Mouse (Mus musculus) adrenal gland, adult (tissue): ENCODE data around the gene Atg4b.

ENCODE experiments used
- DNase-seq, 2 experiments: peaks; one replicate each; pipeline ENCODE4 v3.0.0; 2022 to 2023; ENCODE audit warnings: low spot score in 1 of 2; ENCODE audit not compliant: inconsistent age in 2 of 2

The Atg4b gene

DNA sequence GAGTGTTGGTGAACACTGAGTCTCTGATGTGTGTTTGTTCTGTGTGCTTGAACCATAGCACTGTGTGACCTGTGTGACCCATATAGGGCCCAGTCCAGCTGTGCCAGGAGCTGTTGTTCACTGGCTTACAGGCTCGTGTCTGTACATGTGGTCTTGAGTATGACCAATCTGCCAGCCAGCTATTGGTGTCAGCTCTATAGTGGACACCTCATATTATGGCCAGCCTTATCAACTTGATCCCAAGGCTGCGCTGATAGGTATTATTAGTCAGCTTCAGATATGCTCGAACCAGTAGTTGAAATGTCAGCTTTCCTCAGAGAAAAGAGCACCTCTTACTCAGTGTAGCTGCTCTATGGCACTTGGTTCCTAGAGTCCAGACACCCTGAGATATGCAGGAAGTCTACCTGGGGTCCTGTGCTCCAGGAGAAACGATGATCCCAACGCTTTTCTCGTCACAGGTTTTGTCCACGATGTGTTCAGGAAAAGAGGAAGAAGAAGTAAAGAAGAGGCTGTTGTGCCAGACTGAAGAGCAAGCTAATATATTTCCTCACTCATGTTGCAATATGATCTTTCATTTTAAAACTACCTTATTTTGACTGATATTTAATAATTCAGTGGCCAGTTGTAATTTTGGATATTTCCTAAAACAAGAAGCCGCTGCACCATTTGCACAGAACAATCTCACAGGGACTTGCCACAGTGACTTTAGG lies 66.7 kb downstream of the Atg4b start:
- peak; percentile 45 to 71 for DNase-seq

DNA sequence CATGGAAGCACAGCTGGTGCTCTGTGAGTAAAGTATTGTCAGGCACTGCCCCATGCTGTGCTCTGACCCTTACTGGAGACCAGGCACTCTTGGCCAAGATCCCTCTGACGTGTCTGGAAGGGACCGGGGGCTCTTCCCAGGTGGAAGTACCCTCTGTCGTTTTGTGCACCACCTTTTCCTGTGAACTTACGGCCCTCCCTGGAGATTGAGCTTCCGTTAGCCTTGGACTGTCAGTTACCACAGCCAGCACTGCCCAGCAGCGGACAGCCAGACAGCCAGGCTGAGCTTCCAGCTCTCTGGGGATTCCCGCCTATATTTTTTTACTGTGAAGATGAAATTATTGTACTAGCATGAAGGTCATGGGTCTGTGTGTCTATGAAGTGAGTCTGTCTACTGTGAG lies 67.4 kb downstream of the Atg4b start:
- DNase-seq = peak; percentile 57 to 75

DNA sequence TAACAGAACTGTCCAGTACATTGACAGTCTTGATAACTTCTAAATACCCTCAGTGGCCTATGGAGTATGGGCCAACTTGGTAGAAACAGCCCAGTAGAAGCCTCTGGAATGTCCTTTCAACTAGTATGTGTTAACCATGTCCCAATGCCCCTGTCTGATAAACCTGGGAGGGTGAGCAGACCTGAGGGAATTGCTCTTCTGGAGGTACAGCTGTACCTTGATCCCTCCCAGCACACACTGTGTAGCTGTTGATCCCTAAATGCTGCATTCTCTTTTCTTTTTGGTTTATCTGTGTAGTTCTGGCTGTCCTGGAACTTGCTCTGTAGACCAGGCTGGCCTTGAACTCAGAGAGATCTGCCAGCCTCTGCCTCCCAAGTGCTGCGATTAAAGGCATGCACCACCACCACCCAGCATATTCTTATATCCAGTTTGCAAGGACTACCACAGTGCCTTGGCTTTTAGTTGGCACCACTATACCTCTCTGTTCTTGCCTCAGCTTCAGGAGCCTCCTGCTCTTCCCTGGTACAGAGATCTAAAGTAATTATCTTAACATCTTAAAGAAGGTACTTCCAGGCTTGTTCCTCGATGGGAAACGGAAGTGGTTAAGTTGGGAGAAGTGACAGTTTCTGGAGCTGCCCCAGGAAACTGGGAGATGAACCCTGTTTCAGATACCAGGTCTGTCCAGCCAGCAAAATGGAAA lies 72.6 kb downstream of the Atg4b start:
- peak in 1 of 2 experiments; percentile 16 for DNase-seq

DNA sequence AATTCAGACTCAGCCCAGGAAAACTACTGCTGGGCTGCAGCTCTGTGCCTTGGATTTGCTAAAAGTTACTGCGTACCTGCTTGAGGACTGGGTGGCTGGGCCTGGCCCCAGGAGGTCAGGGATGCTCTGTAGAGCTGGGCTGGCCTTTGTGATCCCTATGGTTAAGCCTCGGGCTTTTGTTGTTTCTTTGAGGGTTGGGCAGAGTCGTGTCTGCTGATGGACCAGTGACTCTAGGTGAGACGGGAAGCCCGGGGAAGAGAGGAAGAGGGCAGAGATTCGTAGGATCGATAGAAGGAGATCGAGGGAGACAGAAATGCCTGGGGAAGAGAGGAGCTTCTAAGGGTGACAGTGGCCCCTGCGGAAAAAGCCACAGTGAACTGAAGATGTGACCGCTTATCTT lies 73.3 kb downstream of the Atg4b start, which contains the start of gene D2hgdh:
D2hgdh (plus strand) TSS at position 301 of the 400 bp plus-strand sequence.
- DNase-seq = no peak

DNA sequence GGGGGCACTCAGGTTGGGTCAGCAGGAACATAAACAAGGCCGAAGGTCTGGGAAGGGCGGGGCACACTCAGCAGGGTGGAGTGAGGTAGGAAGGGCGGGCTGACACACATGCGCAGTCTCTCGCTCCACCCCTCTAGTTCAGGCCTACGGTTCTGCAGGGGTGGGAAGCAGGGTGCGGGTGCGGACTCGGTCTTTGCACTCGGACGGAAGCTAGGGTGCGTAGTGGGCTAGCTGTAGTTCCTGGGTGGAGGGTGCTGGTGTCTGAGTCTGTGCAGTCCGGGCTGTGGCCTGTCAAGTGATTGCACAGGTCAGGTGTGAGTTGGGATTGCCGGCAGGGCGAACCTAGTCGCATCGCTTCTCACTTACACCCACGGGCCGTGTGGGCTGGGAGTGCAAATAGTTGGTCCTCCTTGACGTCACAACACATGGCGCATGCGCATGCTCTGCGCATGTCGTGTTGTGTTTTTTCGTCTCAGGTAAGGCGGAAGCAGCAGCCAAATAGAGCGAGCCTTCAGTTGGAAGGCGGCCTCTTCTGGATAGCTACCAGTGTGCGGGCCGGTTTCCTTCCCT lies 73.9 kb downstream of the Atg4b start:
- DNase-seq = peak; percentile 96 to 99

DNA sequence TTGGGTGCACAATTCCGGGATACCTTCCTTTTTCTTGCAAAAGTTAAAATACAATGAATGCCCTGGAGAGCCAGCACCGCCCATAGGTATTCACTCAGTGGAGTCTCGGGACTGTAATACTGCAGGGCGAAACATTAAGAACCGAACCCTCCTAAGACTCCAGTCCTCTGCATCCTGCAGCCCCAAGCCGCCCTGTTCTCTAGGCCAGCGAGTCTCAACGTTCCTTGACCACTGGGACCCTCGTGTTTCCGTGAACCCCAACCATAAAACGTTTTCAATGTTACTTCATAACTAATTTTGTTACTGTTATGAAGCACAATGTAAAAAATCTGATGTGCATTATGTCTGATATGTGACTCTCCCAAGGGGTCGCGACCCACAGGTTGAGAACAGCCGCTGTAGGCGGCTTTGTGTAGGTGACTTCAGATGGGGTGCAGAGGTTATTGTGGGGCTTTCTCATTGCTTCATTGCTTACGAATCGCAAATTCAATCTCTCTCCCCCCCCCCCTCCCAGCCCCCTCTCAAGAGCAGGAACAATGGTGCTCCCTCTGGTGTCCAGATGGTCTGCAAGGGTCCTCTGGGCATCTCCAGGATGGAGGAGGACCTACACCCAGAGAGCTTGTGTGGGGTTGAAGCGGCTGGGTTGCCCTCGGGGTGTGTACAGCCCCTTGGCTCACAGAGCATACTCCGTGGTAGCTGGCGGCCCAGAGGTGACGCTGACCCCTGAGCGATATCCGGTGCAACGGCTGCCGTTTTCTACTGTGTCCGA lies 74.7 kb downstream of the Atg4b start:
- peak in 1 of 2 experiments; percentile 44 for DNase-seq

DNA sequence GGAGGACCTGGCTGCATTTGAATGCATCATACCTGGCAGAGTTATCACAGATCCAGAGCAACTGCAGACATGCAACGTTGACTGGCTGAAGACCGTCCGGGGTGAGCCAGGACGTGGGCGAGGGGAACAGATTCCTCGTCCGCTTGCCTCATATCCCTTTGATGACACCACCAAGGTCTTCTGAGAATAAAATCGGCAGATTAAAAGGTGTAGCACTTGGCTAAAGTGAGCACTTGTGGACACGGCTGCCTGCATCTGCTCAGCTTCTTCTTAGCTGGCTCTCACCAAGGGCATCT lies 75.2 kb downstream of the Atg4b start:
- DNase-seq = peak; percentile 45 to 64

DNA sequence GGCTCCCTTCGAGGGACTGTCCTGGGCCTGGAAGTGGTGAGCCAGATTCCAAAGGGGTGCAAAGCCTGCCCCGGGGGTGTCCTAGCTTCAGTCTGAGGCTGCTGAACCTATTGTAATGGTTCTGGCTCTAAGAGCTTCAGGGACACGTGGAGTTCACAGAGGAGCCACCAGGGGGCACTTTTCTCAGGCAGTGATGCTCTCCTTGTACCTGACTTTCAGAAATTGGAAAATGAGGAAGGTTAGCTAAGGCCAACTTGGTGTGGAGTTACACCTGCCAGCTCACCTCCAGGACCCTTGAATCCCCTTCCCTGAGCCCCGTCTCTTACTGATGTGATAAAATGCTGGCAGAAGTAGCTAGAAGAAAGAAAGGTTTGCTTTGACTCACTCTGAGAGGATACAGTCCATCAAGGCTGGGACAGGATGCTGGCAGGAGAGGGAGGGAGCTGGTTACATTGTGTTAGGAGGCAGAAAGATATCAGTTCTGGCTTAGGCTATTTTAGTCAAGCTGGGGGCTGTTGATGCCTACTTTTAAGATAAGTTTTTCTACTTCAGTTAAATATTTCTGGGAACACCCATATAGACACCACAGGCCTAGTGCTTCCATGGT lies 81.6 kb downstream of the Atg4b start:
- DNase-seq = peak in 1 of 2 experiments; percentile 62

DNA sequence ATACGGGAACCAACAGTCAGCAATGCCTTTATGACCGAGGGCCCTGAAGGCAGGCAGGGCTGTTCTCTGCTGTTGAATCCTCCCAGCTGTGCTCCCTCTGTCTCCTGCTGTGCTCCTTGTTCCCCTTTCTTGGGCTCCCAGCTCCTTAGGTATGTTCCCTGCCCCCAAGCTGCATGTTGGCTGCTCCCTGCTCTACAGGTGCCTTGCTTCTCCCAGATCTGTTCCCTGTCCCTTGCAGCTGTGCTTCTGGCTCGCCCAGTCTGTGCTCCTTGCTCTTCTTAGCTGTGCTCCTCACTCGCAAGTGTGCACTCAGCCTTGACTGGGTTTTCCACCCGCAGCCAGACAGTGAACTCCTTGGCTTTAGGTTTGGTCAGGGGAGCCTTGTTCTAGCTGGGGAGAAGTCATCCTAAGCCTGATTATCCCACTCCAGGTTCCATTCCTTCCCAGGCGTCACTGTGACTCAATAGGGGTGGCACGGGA lies 83.4 kb downstream of the Atg4b start:
- DNase-seq = peak; percentile 11 to 37

DNA sequence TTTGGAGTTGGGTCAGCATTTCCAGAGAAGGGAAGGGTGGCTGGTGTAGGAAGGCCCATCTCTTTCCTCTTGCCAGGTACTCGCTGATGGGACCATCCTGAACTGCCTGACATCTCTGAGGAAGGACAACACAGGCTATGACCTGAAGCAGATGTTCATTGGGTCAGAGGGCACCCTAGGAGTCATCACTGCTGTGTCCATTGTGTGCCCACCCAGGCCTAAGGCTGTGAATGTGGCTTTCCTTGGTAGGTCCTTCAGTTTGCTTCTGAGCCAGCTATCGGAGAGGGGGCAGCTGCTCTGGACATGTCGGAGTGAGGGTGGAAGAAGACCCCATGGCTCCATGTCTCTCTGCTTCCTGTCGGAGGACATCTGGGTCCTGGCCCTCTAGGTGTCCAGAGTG lies 83.9 kb downstream of the Atg4b start:
- DNase-seq = peak; percentile 21 to 37

DNA sequence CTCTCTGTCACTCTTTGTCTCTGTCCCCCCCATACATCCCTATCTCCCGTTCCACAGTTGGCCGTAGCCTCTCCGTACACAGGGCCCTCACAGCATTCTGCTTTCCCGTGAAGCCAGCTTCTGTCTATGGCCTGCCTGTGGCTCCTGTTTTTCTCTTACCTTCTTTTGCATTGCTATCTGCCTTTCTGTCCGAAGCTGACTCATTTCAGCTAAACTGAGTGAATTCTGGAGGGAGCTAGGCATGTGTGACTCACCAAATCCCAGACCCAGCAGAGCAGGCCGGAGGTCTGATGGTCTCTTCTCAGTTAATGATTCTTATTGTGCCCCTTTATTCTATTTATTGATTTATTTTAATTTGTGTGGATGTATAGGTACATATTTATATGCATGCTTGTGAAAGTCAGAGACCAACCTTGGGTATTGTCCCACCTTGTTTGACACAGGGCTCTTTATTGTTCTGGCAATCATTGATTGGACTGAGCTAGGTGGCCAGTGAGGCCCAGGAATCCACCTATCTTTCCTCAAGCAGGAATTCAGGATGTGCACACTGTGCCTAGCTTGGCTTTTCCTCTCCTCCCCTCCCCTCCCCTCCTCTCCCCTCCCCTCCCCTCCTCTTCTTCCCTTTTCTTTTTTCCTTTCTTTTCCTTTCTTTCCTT lies 84.7 kb downstream of the Atg4b start:
- DNase-seq = peak in 1 of 2 experiments; percentile 72

DNA sequence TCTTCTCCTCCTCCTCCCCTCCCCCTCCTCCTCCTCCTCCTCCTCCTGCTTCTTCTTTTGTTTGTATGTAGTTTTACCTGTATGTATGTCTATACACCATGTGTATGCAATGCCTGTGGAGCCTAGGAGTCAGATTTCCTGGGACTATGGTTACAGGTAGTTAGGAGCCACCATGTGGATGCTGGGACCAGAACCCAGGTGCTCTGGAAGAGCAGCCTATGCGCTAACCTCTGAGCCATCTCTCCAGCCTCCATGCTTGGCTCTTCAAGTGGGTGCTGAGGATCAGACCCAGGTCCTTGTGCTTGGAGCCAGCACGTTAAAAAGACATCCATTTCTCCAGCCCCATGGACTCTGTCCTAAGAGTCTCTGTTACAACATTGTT lies 85.2 kb downstream of the Atg4b start:
- peak in 1 of 2 experiments; percentile 21 for DNase-seq

DNA sequence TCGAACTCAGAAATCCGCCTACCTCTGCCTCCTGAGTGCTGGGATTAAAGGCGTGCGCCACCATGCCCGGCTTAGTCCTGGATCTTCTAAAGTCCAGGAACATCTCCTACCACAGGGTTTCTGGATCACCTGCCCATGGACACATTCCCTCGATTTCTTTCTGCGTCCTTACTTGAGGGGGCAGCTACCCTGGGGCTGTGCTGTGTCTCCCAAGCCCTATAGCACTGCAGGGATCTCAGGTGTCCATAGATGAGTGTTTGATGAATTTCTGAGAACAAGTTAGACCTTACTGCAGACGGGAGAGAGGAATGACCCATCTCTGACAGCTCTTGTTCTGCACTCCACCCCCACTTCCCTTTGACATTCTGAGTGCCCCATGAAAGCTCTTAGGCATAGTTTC lies 86.0 kb downstream of the Atg4b start:
- DNase-seq = peak in 1 of 2 experiments; percentile 17

DNA sequence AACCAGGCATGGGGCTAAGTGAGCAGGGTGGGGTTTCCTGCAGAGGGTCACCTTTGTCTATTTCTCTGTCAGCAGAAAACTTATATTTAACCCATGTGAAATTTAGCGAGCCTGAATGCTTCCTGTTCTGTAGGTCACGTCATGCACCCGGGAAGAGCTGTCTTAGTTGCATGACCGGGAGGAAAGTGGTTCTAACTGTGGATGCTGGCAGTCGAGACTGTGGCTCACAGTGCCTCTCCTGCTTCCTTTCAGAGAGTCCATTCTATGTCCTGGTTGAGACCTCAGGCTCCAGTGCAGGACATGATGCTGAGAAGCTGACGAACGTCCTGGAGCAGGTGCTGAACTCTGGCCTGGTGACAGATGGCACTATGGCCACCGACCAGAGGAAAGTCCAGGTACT lies 87.3 kb downstream of the Atg4b start:
- DNase-seq = peak in 1 of 2 experiments; percentile 21
